Mouse (Mus musculus): ENCODE results near the gene Fam227b. TPM values are rescaled to one million over a fixed set of nuclear protein-coding genes. Genes with fewer than 3 reads are reported as not detected.
A peak's percentile ranks its signal among the peaks of the same experiment; 100 is the strongest.

Gene Fam227b
- total and polyA plus RNA-seq, 2 experiments: not detected

DNA sequence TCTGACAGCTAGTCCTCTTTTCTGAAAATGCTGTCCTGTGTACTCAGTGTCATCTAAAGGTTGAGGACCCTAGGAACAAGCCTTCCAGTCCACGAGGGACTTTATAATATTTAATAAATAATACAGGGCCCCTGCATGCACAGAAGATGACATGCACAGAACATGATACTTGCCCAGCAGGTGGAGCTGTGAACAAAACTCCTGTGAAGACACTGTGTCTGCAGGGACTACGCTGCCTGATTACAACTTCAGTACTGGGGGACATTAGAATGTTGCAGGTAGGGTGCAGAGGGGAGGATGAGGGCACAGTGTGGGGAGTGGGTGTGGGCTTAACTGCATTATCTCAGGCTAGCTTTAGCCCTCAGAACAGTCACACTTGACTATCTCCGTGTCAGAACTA, 145.7 kb downstream of the Fam227b start:
- no peaks in the 10 kb centered on the region for H3K27me3 ChIP-seq (ENCODE audit: control insufficient read depth, insufficient read depth, low read length)
- no peak overlapping the region for H3K4me3 ChIP-seq (ENCODE audit: insufficient read depth, low read depth, low read length)
- TF ChIP-seq CTCF (IDR thresholded peaks at IDR 0.05; ENCODE audit: low read depth, low read length): peak; percentile 56
- TF ChIP-seq POLR2A (IDR thresholded peaks at IDR 0.05; ENCODE audit: extremely low read depth, insufficient read depth, low read length): no peak
- 38% methylated on average over 3 of the region's 3 CpGs for WGBS
- no peak overlapping the region for H3K9ac ChIP-seq (ENCODE audit: low read depth, low read length)
- DNase-seq (ENCODE audit: extremely low read depth, low read depth, low spot score): peak; percentile 33
- H3K79me2 ChIP-seq (ENCODE audit: control insufficient read depth, insufficient read depth, low read length): no peaks in the 10 kb centered on the region
- H3K36me3 ChIP-seq (ENCODE audit: control insufficient read depth, insufficient read depth, low read length): no peaks in the 10 kb centered on the region
- no peaks in the 10 kb centered on the region for H3K4me1 ChIP-seq (ENCODE audit: control insufficient read depth, insufficient read depth, low read length)
- H3K27ac ChIP-seq (replicated peaks; ENCODE audit: insufficient read depth, low read depth, low read length): no peak overlapping the region

DNA sequence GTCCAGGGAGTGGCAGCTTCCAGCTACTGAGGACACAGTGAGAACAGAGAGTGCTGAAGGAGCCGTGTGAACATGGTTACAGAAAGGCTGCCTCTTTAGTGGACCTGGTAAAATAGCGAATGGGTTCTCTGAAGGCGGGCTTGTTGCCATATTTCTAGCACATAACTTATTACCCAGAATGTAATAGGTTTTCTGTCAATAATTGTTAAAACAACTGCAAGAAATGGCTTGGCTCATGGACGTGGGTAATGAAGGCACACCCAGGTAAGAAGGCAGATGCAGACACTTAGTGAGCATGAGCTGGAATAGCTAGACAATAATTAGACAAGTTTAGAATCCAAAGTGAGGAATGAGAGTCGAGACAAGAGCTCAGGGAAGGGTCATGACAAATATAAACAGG, 149.5 kb downstream of the Fam227b start:
- DNase-seq (ENCODE audit: extremely low read depth, low read depth, low spot score): no peak
- no peaks in the 10 kb centered on the region for H3K4me1 ChIP-seq (ENCODE audit: control insufficient read depth, insufficient read depth, low read length)
- no peak overlapping the region for H3K4me3 ChIP-seq (ENCODE audit: insufficient read depth, low read depth, low read length)
- H3K9ac ChIP-seq (ENCODE audit: low read depth, low read length): no peak overlapping the region
- WGBS: 71% methylated on average over 5 of the region's 5 CpGs
- no peak overlapping the region for H3K27ac ChIP-seq (replicated peaks; ENCODE audit: insufficient read depth, low read depth, low read length)
- no peaks in the 10 kb centered on the region for H3K36me3 ChIP-seq (ENCODE audit: control insufficient read depth, insufficient read depth, low read length)
- no peaks in the 10 kb centered on the region for H3K79me2 ChIP-seq (ENCODE audit: control insufficient read depth, insufficient read depth, low read length)
- H3K27me3 ChIP-seq (ENCODE audit: control insufficient read depth, insufficient read depth, low read length): no peaks in the 10 kb centered on the region
- no peak for TF ChIP-seq CTCF (IDR thresholded peaks at IDR 0.05; ENCODE audit: low read depth, low read length)
- TF ChIP-seq POLR2A (IDR thresholded peaks at IDR 0.05; ENCODE audit: extremely low read depth, insufficient read depth, low read length): no peak

DNA sequence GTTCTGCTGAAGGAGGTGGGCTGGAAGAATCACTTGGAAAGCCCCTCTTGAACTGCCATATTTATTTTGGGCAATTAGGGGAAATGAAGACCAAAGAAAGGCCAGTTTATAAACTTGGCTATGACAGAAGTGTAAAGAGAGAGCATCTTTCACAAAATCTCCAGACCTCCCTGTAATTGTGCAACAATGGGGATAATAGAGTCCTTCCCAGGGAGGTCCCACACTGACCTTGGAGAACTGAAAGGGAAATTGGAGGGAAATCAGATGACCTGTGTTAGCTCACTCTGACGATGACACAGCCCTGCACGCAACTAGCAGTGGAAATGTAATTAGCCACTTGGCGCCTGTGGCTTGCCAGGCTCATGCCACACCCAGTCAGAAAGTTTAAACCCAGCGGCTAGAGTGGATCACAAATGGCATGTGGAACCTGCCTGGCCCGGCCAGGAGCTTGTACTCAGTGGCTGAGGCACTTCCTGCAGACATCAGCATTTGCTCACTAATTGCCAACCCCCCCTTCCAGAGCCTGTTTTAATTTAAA, 175.9 kb downstream of the Fam227b start:
- 77% methylated on average over 5 of the region's 5 CpGs for WGBS
- H3K27me3 ChIP-seq (ENCODE audit: control insufficient read depth, insufficient read depth, low read length): no peaks in the 10 kb centered on the region
- H3K4me3 ChIP-seq (ENCODE audit: insufficient read depth, low read depth, low read length): no peak overlapping the region
- no peaks in the 10 kb centered on the region for H3K4me1 ChIP-seq (ENCODE audit: control insufficient read depth, insufficient read depth, low read length)
- peaks cover 7% of the 10 kb centered on the region; the same call in 1 of the 2 replicates for H3K36me3 ChIP-seq (ENCODE audit: control insufficient read depth, insufficient read depth, low read length)
- TF ChIP-seq POLR2A (IDR thresholded peaks at IDR 0.05; ENCODE audit: extremely low read depth, insufficient read depth, low read length): no peak
- TF ChIP-seq CTCF (IDR thresholded peaks at IDR 0.05; ENCODE audit: low read depth, low read length): no peak
- H3K79me2 ChIP-seq (ENCODE audit: control insufficient read depth, insufficient read depth, low read length): no peaks in the 10 kb centered on the region
- no peak for DNase-seq (ENCODE audit: extremely low read depth, low read depth, low spot score)
- H3K27ac ChIP-seq (replicated peaks; ENCODE audit: insufficient read depth, low read depth, low read length): no peak overlapping the region
- H3K9ac ChIP-seq (ENCODE audit: low read depth, low read length): no peak overlapping the region

DNA sequence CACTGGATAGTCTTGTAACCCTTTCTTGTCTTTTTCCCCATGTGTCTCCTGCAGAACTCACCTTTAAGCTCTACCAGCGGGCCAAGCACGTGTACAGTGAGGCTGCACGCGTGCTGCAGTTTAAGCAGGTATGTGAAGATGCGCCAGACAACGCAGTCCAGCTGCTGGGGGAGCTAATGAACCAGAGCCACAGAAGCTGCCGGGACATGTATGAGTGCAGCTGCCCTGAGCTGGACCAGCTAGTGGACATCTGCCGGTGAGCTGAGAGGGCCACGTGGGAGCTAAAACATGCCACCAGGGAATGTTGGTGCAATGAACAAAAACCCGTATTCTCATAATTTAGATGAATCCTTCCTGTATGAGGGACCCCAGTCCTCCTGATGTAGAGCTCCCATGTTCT, 176.6 kb downstream of the Fam227b start:
- H3K27ac ChIP-seq (replicated peaks; ENCODE audit: insufficient read depth, low read depth, low read length): no peak overlapping the region
- H3K9ac ChIP-seq (ENCODE audit: low read depth, low read length): no peak overlapping the region
- no peaks in the 10 kb centered on the region for H3K79me2 ChIP-seq (ENCODE audit: control insufficient read depth, insufficient read depth, low read length)
- H3K4me3 ChIP-seq (ENCODE audit: insufficient read depth, low read depth, low read length): no peak overlapping the region
- H3K36me3 ChIP-seq (ENCODE audit: control insufficient read depth, insufficient read depth, low read length): peaks cover 5% of the 10 kb centered on the region; the same call in 1 of the 2 replicates
- WGBS: 97% methylated on average over 10 of the region's 10 CpGs
- no peaks in the 10 kb centered on the region for H3K4me1 ChIP-seq (ENCODE audit: control insufficient read depth, insufficient read depth, low read length)
- no peak for TF ChIP-seq POLR2A (IDR thresholded peaks at IDR 0.05; ENCODE audit: extremely low read depth, insufficient read depth, low read length)
- no peak for TF ChIP-seq CTCF (IDR thresholded peaks at IDR 0.05; ENCODE audit: low read depth, low read length)
- no peaks in the 10 kb centered on the region for H3K27me3 ChIP-seq (ENCODE audit: control insufficient read depth, insufficient read depth, low read length)
- no peak for DNase-seq (ENCODE audit: extremely low read depth, low read depth, low spot score)

DNA sequence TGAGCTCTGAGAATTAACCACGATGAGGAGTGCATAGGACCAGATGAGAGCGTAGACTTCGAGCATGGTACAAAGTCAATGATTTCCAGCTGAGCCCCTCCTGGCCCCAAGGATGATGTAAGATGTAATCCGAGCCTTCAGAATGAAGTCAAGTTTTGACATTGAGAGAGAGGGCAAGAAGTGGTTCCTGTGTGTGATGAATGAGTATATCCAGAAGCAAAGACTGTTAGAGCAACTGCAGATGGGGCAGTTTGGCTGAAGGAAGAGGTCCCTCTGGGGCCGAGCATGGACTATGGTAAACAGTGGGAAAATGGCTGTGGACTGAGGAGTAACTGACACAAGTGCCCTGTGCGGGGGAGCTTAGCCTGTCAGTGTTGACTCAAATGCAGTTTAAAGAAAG, 178.6 kb downstream of the Fam227b start:
- TF ChIP-seq POLR2A (IDR thresholded peaks at IDR 0.05; ENCODE audit: extremely low read depth, insufficient read depth, low read length): no peak
- no peak for TF ChIP-seq CTCF (IDR thresholded peaks at IDR 0.05; ENCODE audit: low read depth, low read length)
- H3K4me3 ChIP-seq (ENCODE audit: insufficient read depth, low read depth, low read length): no peak overlapping the region
- H3K79me2 ChIP-seq (ENCODE audit: control insufficient read depth, insufficient read depth, low read length): no peaks in the 10 kb centered on the region
- H3K4me1 ChIP-seq (ENCODE audit: control insufficient read depth, insufficient read depth, low read length): no peaks in the 10 kb centered on the region
- no peak overlapping the region for H3K27ac ChIP-seq (replicated peaks; ENCODE audit: insufficient read depth, low read depth, low read length)
- DNase-seq (ENCODE audit: extremely low read depth, low read depth, low spot score): no peak
- no peaks in the 10 kb centered on the region for H3K27me3 ChIP-seq (ENCODE audit: control insufficient read depth, insufficient read depth, low read length)
- peaks cover 2% of the 10 kb centered on the region; the same call in 1 of the 2 replicates for H3K36me3 ChIP-seq (ENCODE audit: control insufficient read depth, insufficient read depth, low read length)
- no peak overlapping the region for H3K9ac ChIP-seq (ENCODE audit: low read depth, low read length)
- WGBS: 84% methylated on average over 6 of the region's 6 CpGs

DNA sequence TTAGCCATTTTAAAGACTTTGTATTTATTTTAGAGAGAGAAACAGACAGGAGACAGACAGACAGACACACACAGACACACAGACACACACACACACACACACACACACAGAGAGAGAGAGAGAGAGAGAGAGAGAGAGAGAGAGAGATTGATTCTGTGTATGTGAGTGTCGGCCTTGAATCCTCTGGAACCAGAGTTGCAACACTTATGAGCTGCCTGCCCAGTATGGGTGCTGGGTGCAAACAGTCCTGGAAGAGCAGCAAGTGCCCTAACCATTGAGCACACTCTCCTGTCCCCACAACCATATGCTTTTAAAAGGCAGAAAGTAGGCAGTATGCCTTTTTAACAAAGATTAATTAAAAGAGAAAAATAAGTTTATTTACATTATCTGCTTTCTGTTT, 183.0 kb downstream of the Fam227b start:
- TF ChIP-seq POLR2A (IDR thresholded peaks at IDR 0.05; ENCODE audit: extremely low read depth, insufficient read depth, low read length) (no peak), CTCF (IDR thresholded peaks at IDR 0.05; ENCODE audit: low read depth, low read length) (no peak)
- DNase-seq (ENCODE audit: extremely low read depth, low read depth, low spot score): peak; percentile 38

More for the DNA sequence above, 183.0 kb downstream of the Fam227b start:
- Histone ChIP-seq H3K36me3 (ENCODE audit: control insufficient read depth, insufficient read depth, low read length) (no peaks in the 10 kb centered on the region), H3K27ac (replicated peaks; ENCODE audit: insufficient read depth, low read depth, low read length) (no peak overlapping the region), H3K27me3 (ENCODE audit: control insufficient read depth, insufficient read depth, low read length) (no peaks in the 10 kb centered on the region), H3K79me2 (ENCODE audit: control insufficient read depth, insufficient read depth, low read length) (no peaks in the 10 kb centered on the region), H3K4me3 (ENCODE audit: insufficient read depth, low read depth, low read length) (no peak overlapping the region), H3K4me1 (ENCODE audit: control insufficient read depth, insufficient read depth, low read length) (no peaks in the 10 kb centered on the region), H3K9ac (ENCODE audit: low read depth, low read length) (no peak overlapping the region)
- WGBS: 26% methylated on average over 1 of the region's 1 CpGs
